In genomic region chr14:105898266-105899111, GRCm38 (mm10) we compare ENCODE assay signal across 8 mouse cellular contexts. TPM values are rescaled to one million over a fixed set of nuclear protein-coding genes. Genes with fewer than 3 reads are reported as not detected.
A peak's percentile ranks its signal among the peaks of the same experiment; 100 is the strongest.
DNase-seq lines count a peak whose midpoint lies in the region; ATAC-seq lines count a peak whose summit lies in the region.

No protein-coding gene starts in this region.

- H3K36me3 ChIP-seq in embryonic facial prominence, embryonic 12.5 days, result peaks cover under 1% of the 10 kb centered on the region; the same call in 1 of the 2 replicates
- H3K36me3 ChIP-seq in limb, embryonic 11.5 days (ENCODE audit: control insufficient read depth, insufficient read depth, low read length), result no peaks in the 10 kb centered on the region
- H3K36me3 ChIP-seq in midbrain, embryonic 12.5 days, result no peaks in the 10 kb centered on the region

- under 1% methylated on average over 58 of the region's 58 CpGs for WGBS in embryonic facial prominence, embryonic 12.5 days
- WGBS in limb, embryonic 11.5 days, result under 1% methylated on average over 58 of the region's 58 CpGs
- under 1% methylated on average over 58 of the region's 58 CpGs for WGBS in midbrain, embryonic 12.5 days

- peak; percentile 93 to 95 for DNase-seq in adrenal gland, postnatal 36 days
- DNase-seq in heart, adult 8-10 months (ENCODE audit: low spot score), result peak; percentile 86
- peak; percentile 81 to 91 for DNase-seq in kidney, adult 8-10 months
- peak; percentile 93 for DNase-seq in limb, embryonic 11.5 days (ENCODE audit: low spot score)
- DNase-seq in skeletal muscle tissue, adult 2 months (ENCODE audit: low read depth, low spot score), result peak; percentile 82
- DNase-seq in yolk sac, embryonic 10.5 days (ENCODE audit: low spot score), result peak; percentile 74

- H3K27me3 ChIP-seq in embryonic facial prominence, embryonic 12.5 days, result no peaks in the 10 kb centered on the region
- no peaks in the 10 kb centered on the region for H3K27me3 ChIP-seq in limb, embryonic 11.5 days (ENCODE audit: control insufficient read depth, insufficient read depth, low read length)
- peaks cover 15% of the 10 kb centered on the region for H3K27me3 ChIP-seq in midbrain, embryonic 12.5 days

- peak overlapping the region; percentile 99 for H3K27ac ChIP-seq in embryonic facial prominence, embryonic 12.5 days
- H3K27ac ChIP-seq in limb, embryonic 11.5 days (replicated peaks; ENCODE audit: low read depth, low read length), result peak overlapping the region; percentile 99
- peak overlapping the region; percentile 99 for H3K27ac ChIP-seq in midbrain, embryonic 12.5 days (replicated peaks)

- H3K4me2 ChIP-seq in embryonic facial prominence, embryonic 12.5 days (replicated peaks), result peak overlapping the region; percentile 85
- H3K4me2 ChIP-seq in limb, embryonic 11.5 days (ENCODE audit: low read depth, severe bottlenecking), result peak overlapping the region; percentile 95
- H3K4me2 ChIP-seq in midbrain, embryonic 12.5 days (replicated peaks), result peak overlapping the region; percentile 90

- H3K4me3 ChIP-seq in embryonic facial prominence, embryonic 12.5 days, result peak overlapping the region; percentile 86
- H3K4me3 ChIP-seq in limb, embryonic 11.5 days (ENCODE audit: low read depth, low read length), result peak overlapping the region; percentile 90
- H3K4me3 ChIP-seq in midbrain, embryonic 12.5 days, result peak overlapping the region; percentile 80

- H3K9me3 ChIP-seq in embryonic facial prominence, embryonic 12.5 days, result no peaks in the 10 kb centered on the region
- no peaks in the 10 kb centered on the region for H3K9me3 ChIP-seq in limb, embryonic 11.5 days (ENCODE audit: control insufficient read depth, low read length)
- H3K9me3 ChIP-seq in midbrain, embryonic 12.5 days, result no peaks in the 10 kb centered on the region

- peak overlapping the region; percentile 65 for H3K9ac ChIP-seq in embryonic facial prominence, embryonic 12.5 days
- H3K9ac ChIP-seq in limb, embryonic 11.5 days (ENCODE audit: low read length), result peak overlapping the region; percentile 81
- peak overlapping the region; percentile 71 for H3K9ac ChIP-seq in midbrain, embryonic 12.5 days (replicated peaks)

- peak; percentile 29; the same call in 1 of the 2 replicates for ATAC-seq in embryonic facial prominence, embryonic 12.5 days (ENCODE audit: insufficient number of reproducible peaks, insufficient read depth, low FRiP score, low TSS enrichment)
- ATAC-seq in limb, embryonic 11.5 days (ENCODE audit: insufficient number of reproducible peaks, low FRiP score, low TSS enrichment, low read depth), result peak; percentile 18
- peak; percentile 5 for ATAC-seq in midbrain, embryonic 12.5 days (ENCODE audit: low FRiP score, low read depth)

- H3K4me1 ChIP-seq in embryonic facial prominence, embryonic 12.5 days, result peaks cover 2% of the 10 kb centered on the region
- H3K4me1 ChIP-seq in limb, embryonic 11.5 days (ENCODE audit: control insufficient read depth, insufficient read depth, low read length), result 0 out of 2 replicates have a peak, but pooled peaks cover 4% of the 10 kb centered on the region
- peaks cover 10% of the 10 kb centered on the region; the same call in 1 of the 2 replicates for H3K4me1 ChIP-seq in midbrain, embryonic 12.5 days

RNA-seq across cellular contexts. Expression of gene Spry2, which starts 1.9 kb away (rescaled TPM):
- total RNA-seq in adrenal gland, postnatal 36 days (2021), result 10 to 100 TPM; 38.1 to 38.6 TPM
- polyA plus RNA-seq in embryonic facial prominence, embryonic 12.5 days (2016; fragmentation: Nextera tagmentation; extraction: Ambion mirVana), result 50.7 and 53.5 TPM in 2 replicates
- total RNA-seq in heart, adult 8-10 months (2022), result 10 to 100 TPM; 22.3 to 23.3 (median 22.4) TPM
- polyA plus RNA-seq in limb, embryonic 11.5 days (2014; fragmentation: Nextera tagmentation; extraction: Ambion mirVana), result 71.3 and 73.3 TPM in 2 replicates
- 23.2 and 26.1 TPM in 2 replicates for polyA plus RNA-seq in midbrain, embryonic 12.5 days (2016; fragmentation: Nextera tagmentation; extraction: Ambion mirVana)

Comparison
In these comparisons a context has a peak if more than half of its experiments do, and no peak if none do; other contexts are left out.
1. Peak in every context shown above with its lines: DNase-seq, ATAC-seq, H3K4me3 ChIP-seq and H3K27ac ChIP-seq.